Mouse (Mus musculus) lung, adult 2 months (tissue): ENCODE measurements at regions not wholly inside any gene's neighbourhood (a gene's known extent, or its start where the extent isn't known, plus 50 kb on each side); places are given as distances from the start of the nearest gene placed in this dataset.

ENCODE experiments used
- CTCF ChIP-seq: fragments of 200-500 bp; IDR thresholded peaks from 2 replicates; pipeline ENCODE4 v1.5.1; 2011; ENCODE audit warnings: mild to moderate bottlenecking, low read length, control low read depth; ENCODE audit not compliant: insufficient read depth
- POLR2A ChIP-seq: fragments of 200-500 bp; IDR thresholded peaks from 2 replicates; pipeline ENCODE4 v1.6.1; 2011; ENCODE audit warnings: low read depth, mild to moderate bottlenecking, control low read depth, low read length, borderline replicate concordance; ENCODE audit errors: extremely low read depth

DNA sequence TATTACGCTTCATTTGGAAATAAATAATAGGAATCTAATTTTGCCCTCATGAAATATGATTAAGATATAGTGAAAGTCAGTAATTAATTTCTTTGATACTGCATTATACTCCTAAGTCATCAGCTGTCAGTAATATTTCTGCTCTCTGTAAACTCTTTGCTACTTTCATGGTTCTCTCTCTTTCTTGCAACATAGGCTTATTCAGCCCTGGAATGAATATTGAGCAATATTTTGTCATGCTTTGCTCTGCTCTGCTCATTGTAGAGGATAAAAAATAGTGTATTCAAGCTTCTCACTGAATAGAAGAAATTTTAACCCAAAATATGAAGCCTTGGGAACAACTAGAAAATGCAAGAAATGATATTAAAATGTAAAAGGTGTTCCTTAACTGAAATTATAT lies 306.1 kb upstream of the C030005K15Rik start:
- TF ChIP-seq CTCF (no peak), POLR2A (no peak)
